Comparison of ENCODE assay signal across 9 mouse cellular contexts in genomic region chr1:89859182-89859581, GRCm38 (mm10).
DNase-seq lines count a peak whose midpoint lies in the region; ATAC-seq and TF ChIP-seq lines count a peak whose summit lies in the region.
"Had no signal": no experiment of that assay in that cellular context is flagged by ENCODE, and none has a peak within 500 bp of the region (broad histone marks: within the 10 kb centered on the region; RNA-seq: fewer than 3 reads in every experiment).

No protein-coding gene starts in this region.

- ATAC-seq in cerebellum, adult (ENCODE audit: insufficient number of reproducible peaks, low FRiP score, low TSS enrichment) = no peak
- no peak for ATAC-seq in midbrain, embryonic 11.5 days (ENCODE audit: low FRiP score)
- ATAC-seq in midbrain, embryonic 15.5 days (replicated peaks) = no peak
- no peak for ATAC-seq in lung, embryonic 14.5 days (ENCODE audit: insufficient read depth)
- ATAC-seq in hindbrain, embryonic 13.5 days (ENCODE audit: low FRiP score) = no peak

- H3K9me3 ChIP-seq in midbrain, embryonic 11.5 days (ENCODE audit: control insufficient read depth, low read length) = no peaks in the 10 kb centered on the region
- no peaks in the 10 kb centered on the region for H3K9me3 ChIP-seq in midbrain, embryonic 15.5 days
- H3K9me3 ChIP-seq in lung, embryonic 14.5 days (ENCODE audit: low read depth, low read length) = no peaks in the 10 kb centered on the region
- no peaks in the 10 kb centered on the region for H3K9me3 ChIP-seq in hindbrain, embryonic 13.5 days
- H3K9me3 ChIP-seq: embryonic facial prominence, embryonic 15.5 days had no signal

- no peak overlapping the region for H3K4me3 ChIP-seq in midbrain, embryonic 11.5 days (ENCODE audit: low read depth, low read length)
- H3K4me3 ChIP-seq in midbrain, embryonic 15.5 days = no peak overlapping the region
- H3K4me3 ChIP-seq in lung, embryonic 14.5 days (ENCODE audit: low read depth, low read length) = no peak overlapping the region
- no peak overlapping the region for H3K4me3 ChIP-seq in hindbrain, embryonic 13.5 days
- H3K4me3 ChIP-seq: embryonic facial prominence, embryonic 15.5 days had no signal

- H3K4me1 ChIP-seq in midbrain, embryonic 11.5 days (ENCODE audit: control insufficient read depth, insufficient read depth, low read length) = peaks cover 11% of the 10 kb centered on the region
- H3K4me1 ChIP-seq in midbrain, embryonic 15.5 days = peaks cover 14% of the 10 kb centered on the region
- no peaks in the 10 kb centered on the region for H3K4me1 ChIP-seq in lung, embryonic 14.5 days (ENCODE audit: insufficient read depth)
- peaks cover 30% of the 10 kb centered on the region for H3K4me1 ChIP-seq in hindbrain, embryonic 13.5 days (replicated peaks)

- no peak overlapping the region for H3K27ac ChIP-seq in midbrain, embryonic 11.5 days (ENCODE audit: low read depth, low read length)
- no peak overlapping the region for H3K27ac ChIP-seq in midbrain, embryonic 15.5 days
- no peak overlapping the region for H3K27ac ChIP-seq in lung, embryonic 14.5 days (ENCODE audit: low read depth)
- H3K27ac ChIP-seq in hindbrain, embryonic 13.5 days = no peak overlapping the region
- H3K27ac ChIP-seq: embryonic facial prominence, embryonic 15.5 days had no signal

- no peak overlapping the region for H3K9ac ChIP-seq in midbrain, embryonic 11.5 days (ENCODE audit: low read length)
- no peak overlapping the region for H3K9ac ChIP-seq in midbrain, embryonic 15.5 days
- H3K9ac ChIP-seq in lung, embryonic 14.5 days = no peak overlapping the region
- no peak overlapping the region for H3K9ac ChIP-seq in hindbrain, embryonic 13.5 days
- H3K9ac ChIP-seq: embryonic facial prominence, embryonic 15.5 days had no signal

- DNase-seq in cerebellum, adult 11 months = peak; percentile 33
- DNase-seq in midbrain, embryonic 11.5 days (ENCODE audit: low spot score, missing footprints) = peak; percentile 91
- DNase-seq in cerebellum, adult 18-20 months = peak; percentile 53 to 56
- DNase-seq in gastrocnemius, postnatal 25 days = peak; percentile 29
- peak; percentile 52 for DNase-seq in lung, embryonic 14.5 days

- peak; percentile 51 for TF ChIP-seq CTCF in lung, embryonic 14.5 days (IDR thresholded peaks at IDR 0.05; ENCODE audit: low read depth)

- peaks cover 2% of the 10 kb centered on the region; the same call in 1 of the 2 replicates for H3K36me3 ChIP-seq in midbrain, embryonic 11.5 days (ENCODE audit: control insufficient read depth, insufficient read depth, low read length)
- H3K36me3 ChIP-seq in midbrain, embryonic 15.5 days (replicated peaks) = no peaks in the 10 kb centered on the region
- no peaks in the 10 kb centered on the region for H3K36me3 ChIP-seq in lung, embryonic 14.5 days (ENCODE audit: insufficient read depth)
- peaks cover 15% of the 10 kb centered on the region for H3K36me3 ChIP-seq in hindbrain, embryonic 13.5 days
- H3K36me3 ChIP-seq: embryonic facial prominence, embryonic 15.5 days had no signal

- no peaks in the 10 kb centered on the region for H3K27me3 ChIP-seq in midbrain, embryonic 11.5 days (ENCODE audit: control insufficient read depth, insufficient read depth, low read length)
- H3K27me3 ChIP-seq in midbrain, embryonic 15.5 days (replicated peaks) = no peaks in the 10 kb centered on the region
- H3K27me3 ChIP-seq in lung, embryonic 14.5 days (ENCODE audit: insufficient read depth, low read length) = no peaks in the 10 kb centered on the region
- H3K27me3 ChIP-seq in hindbrain, embryonic 13.5 days = peaks cover 23% of the 10 kb centered on the region
- H3K27me3 ChIP-seq: embryonic facial prominence, embryonic 15.5 days had no signal

- no peak overlapping the region for H3K4me2 ChIP-seq in midbrain, embryonic 11.5 days
- no peak overlapping the region for H3K4me2 ChIP-seq in midbrain, embryonic 15.5 days
- no peak overlapping the region for H3K4me2 ChIP-seq in lung, embryonic 14.5 days
- no peak overlapping the region for H3K4me2 ChIP-seq in hindbrain, embryonic 13.5 days
- H3K4me2 ChIP-seq: embryonic facial prominence, embryonic 15.5 days had no signal

- 18% methylated on average over 3 of the region's 3 CpGs for WGBS in midbrain, embryonic 11.5 days
- 26% methylated on average over 3 of the region's 3 CpGs for WGBS in midbrain, embryonic 15.5 days
- WGBS in lung, embryonic 14.5 days = 30% methylated on average over 3 of the region's 3 CpGs
- 35% methylated on average over 3 of the region's 3 CpGs for WGBS in hindbrain, embryonic 13.5 days

Comparison
In these comparisons a context has a peak if more than half of its experiments do, and no peak if none do; other contexts are left out.
1. DNase-seq: peak in every context shown above with its lines; median percentile 91 in midbrain, embryonic 11.5 days; 54 in cerebellum, adult 18-20 months; 52 in lung, embryonic 14.5 days; 33 in cerebellum, adult 11 months; 29 in gastrocnemius, postnatal 25 days.